Mouse (Mus musculus) heart, embryonic 11.5 days (tissue): ENCODE data around the gene Bbc3. TPM values are rescaled to one million over a fixed set of nuclear protein-coding genes. Genes with fewer than 3 reads are reported as not detected.
"Not testable (repeated sequence)": the region's sequence is repeated elsewhere in the genome, so short reads cannot be mapped to it uniquely, and the experiment has no call there.

ENCODE experiments used
- ATAC-seq: fragments of 200-750 bp; cut with Nextera tagmentation; replicated peaks from 2 replicates; pipeline ENCODE4 v1.8.0; 2017; ENCODE audit warnings: moderate library complexity; ENCODE audit not compliant: insufficient number of reproducible peaks, low FRiP score, low TSS enrichment
- H3K27ac ChIP-seq: fragments of 300-500 bp; sonication (generic); 2 replicates; pipeline ENCODE4 v1.5.1; 2014; ENCODE audit warnings: mild to moderate bottlenecking, low read depth, low read length
- H3K27me3 ChIP-seq: fragments of 300-500 bp; sonication (generic); 2 replicates; pipeline ENCODE4 v1.6.1; 2014; ENCODE audit warnings: mild to moderate bottlenecking, low read length, mixed read lengths; ENCODE audit not compliant: control insufficient read depth, insufficient read depth
- H3K36me3 ChIP-seq: fragments of 300-500 bp; sonication (generic); 2 replicates; pipeline ENCODE4 v1.6.1; 2014; ENCODE audit warnings: mild to moderate bottlenecking, low read length, moderate library complexity, mixed read lengths; ENCODE audit not compliant: control insufficient read depth, insufficient read depth
- H3K4me1 ChIP-seq: fragments of 300-500 bp; sonication (generic); 2 replicates; pipeline ENCODE4 v1.6.1; 2014; ENCODE audit warnings: low read length; ENCODE audit not compliant: control insufficient read depth, insufficient read depth
- H3K4me2 ChIP-seq: fragments of 300-500 bp; sonication (generic); 2 replicates; pipeline ENCODE4 v1.6.1; 2014; ENCODE audit warnings: mild to moderate bottlenecking, moderate library complexity
- H3K4me3 ChIP-seq: fragments of 300-500 bp; sonication (generic); 2 replicates; pipeline ENCODE4 v1.5.1; 2014; ENCODE audit warnings: low read depth, low read length
- H3K9ac ChIP-seq: fragments of 300-500 bp; sonication (generic); 2 replicates; pipeline ENCODE4 v1.6.1; 2014; ENCODE audit warnings: mild to moderate bottlenecking, low read depth, low read length, moderate library complexity
- H3K9me3 ChIP-seq: fragments of 300-500 bp; sonication (generic); replicated peaks from 2 replicates; pipeline ENCODE4 v1.6.1; 2016; ENCODE audit warnings: low read length; ENCODE audit not compliant: control insufficient read depth
- WGBS: fragments of 180-500 bp; shearing (Covaris S2); extraction: QIAGEN DNeasy Blood & Tissue Kit; methylation state at CpG from one replicate; pipeline ENCODE4 v1.1.7; 2014; ENCODE audit not compliant: insufficient replicate concordance; 5-methylcytosine and 5-hydroxymethylcytosine counted together
- polyA plus RNA-seq: library from polyadenylated mRNA; unstranded; fragments of >200 nt; fragmentation: Nextera tagmentation; extraction: Ambion mirVana; gene quantifications from 2 replicates; pipeline ENCODE4 v1.2.1, GENCODE M21; 2014

Bbc3 gene
- polyA plus RNA-seq, 1 experiment from 2014 or later, result 3.7 TPM

DNA sequence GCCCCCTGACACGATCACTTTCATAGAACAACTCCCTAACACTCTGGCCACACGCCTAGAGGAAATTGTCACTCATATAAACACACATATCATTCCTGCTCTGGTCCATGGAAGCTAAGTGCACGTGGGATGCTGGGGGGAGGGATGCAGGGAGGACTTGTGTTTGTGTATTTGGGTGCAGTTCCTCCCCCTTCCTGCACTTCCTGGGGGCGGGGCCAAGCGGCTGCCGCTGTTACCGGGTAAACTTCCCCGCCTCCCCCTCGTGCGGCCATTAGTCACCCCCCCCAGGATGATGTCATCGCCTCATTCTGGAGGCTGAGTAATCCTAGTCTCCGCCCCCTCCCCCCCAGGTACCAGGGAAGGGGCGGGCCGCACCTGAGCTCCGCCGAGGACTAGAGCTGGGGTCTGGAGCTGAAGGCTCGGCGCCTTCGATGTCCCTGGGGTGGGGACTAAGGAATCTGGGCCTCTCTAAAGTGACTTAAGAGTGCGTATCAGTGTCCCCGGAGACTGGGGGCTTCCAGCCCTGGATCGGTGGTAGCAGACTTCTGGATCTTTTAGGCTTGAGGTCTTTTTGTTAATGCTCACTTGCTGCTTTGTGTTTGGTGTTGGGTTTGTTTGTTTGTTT is 11.3 kb upstream of the Bbc3 start:
- Histone ChIP-seq H3K36me3 (no peaks in the 10 kb centered on the region), H3K9me3 (no peaks in the 10 kb centered on the region), H3K4me1 (peaks cover 14% of the 10 kb centered on the region), H3K4me2 (peak overlapping the region; percentile 93), H3K4me3 (peak overlapping the region; percentile 43), H3K9ac (peak overlapping the region; percentile 69), H3K27me3 (no peaks in the 10 kb centered on the region), H3K27ac (peak overlapping the region; percentile 93)
- WGBS, result under 1% methylated on average over 22 of the region's 22 CpGs
- ATAC-seq, result peak; percentile 58

DNA sequence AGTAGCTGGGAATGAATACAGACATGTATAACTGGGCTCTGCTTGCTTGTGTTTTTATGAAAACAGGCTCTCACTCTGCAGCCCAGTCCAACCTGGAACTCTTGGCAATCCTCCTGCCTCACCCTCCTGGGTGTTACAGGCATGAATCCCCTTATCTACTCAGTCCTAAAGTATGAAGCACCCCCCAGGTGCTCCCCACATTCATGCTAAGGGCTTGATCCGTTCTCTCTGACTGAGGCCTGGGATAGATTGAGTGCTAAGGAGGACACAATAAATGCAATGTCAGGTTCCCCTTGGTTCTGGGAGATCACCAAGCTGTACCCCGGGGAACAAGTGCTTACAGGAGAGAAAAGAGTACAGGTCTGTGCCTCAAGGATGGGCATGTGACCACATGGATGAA is 10.6 kb upstream of the Bbc3 start:
- peak overlapping the region; percentile 93 for H3K4me2 ChIP-seq
- no peak overlapping the region for H3K4me3 ChIP-seq
- H3K27ac ChIP-seq, result no peak overlapping the region

DNA sequence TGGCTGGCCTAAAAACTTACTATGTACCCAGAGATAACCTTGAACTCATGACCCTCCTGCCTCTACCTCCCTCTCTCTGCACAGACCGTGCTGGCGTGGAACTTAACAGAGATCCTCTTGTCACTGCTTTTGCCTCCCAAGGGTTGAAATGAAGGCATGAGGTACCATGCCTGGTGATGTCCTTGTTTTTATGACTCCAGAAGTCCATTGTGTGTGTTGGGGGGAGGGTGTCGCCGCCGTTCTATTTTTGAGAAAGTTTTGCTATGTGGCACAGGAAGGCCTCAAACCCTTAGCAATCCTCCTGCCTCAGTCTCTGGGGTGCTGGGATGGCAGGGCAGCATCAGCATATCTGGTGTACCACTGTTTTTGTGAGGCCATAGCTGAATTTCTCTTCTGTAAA is 9.3 kb upstream of the Bbc3 start:
- Histone ChIP-seq H3K36me3 (no peaks in the 10 kb centered on the region), H3K4me1 (peaks cover 14% of the 10 kb centered on the region), H3K27ac (no peak overlapping the region), H3K27me3 (no peaks in the 10 kb centered on the region), H3K4me3 (no peak overlapping the region), H3K9ac (no peak overlapping the region), H3K4me2 (peak overlapping the region; percentile 72), H3K9me3 (no peaks in the 10 kb centered on the region)
- no peak for ATAC-seq
- 78% methylated on average over 5 of the region's 5 CpGs for WGBS

More for the DNA sequence above, 10.6 kb upstream of the Bbc3 start:
- Histone ChIP-seq H3K36me3 (no peaks in the 10 kb centered on the region), H3K4me1 (peaks cover 14% of the 10 kb centered on the region), H3K27me3 (no peaks in the 10 kb centered on the region), H3K9me3 (no peaks in the 10 kb centered on the region), H3K9ac (peak overlapping the region; percentile 43; the same call in 1 of the 2 replicates)
- ATAC-seq, result no peak
- 58% methylated on average over 2 of the region's 2 CpGs for WGBS

- Histone ChIP-seq H3K9me3 (no peaks in the 10 kb centered on the region), H3K27me3 (no peaks in the 10 kb centered on the region), H3K27ac (no peak overlapping the region), H3K4me3 (peak overlapping the region; percentile 40), H3K4me2 (peak overlapping the region; percentile 72), H3K4me1 (peaks cover 14% of the 10 kb centered on the region), H3K9ac (0 out of 2 replicates have a peak overlapping the region, but pooled peaks have one; percentile 46), H3K36me3 (no peaks in the 10 kb centered on the region)
- peak; percentile 11; the same call in 1 of the 2 replicates for ATAC-seq
- WGBS, result 1% methylated on average over 52 of the region's 52 CpGs
Observed at GRCm38 (mm10) chr7:16299419-16300035, 8.7 kb upstream of the Bbc3 start.

DNA sequence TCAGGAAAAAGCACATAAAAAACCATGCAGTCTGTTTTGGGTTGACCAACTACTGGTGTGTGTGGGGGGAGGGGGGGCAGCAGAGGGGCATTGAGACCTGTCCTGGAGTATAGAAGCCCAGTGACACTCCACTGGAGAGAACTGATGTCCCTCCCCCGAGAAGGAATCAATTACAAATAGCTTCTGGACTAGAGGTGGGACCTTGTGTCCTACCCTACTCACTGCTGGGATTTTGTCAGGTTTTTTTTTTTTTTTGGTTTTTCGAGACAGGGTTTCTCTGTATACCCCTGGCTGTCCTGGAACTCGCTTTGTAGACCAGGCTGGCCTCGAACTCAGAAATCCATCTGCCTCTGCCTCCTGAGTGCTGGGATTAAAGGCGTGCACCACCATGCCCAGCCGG is 1.1 kb upstream of the Bbc3 start:
- H3K9ac ChIP-seq, ATAC-seq, H3K36me3 ChIP-seq, H3K27me3 ChIP-seq, H3K27ac ChIP-seq, H3K4me2 ChIP-seq, H3K9me3 ChIP-seq, H3K4me3 ChIP-seq: not testable (repeated sequence)
- 78% methylated on average over 6 of the region's 6 CpGs for WGBS
- peaks cover 17% of the 10 kb centered on the region for H3K4me1 ChIP-seq

DNA sequence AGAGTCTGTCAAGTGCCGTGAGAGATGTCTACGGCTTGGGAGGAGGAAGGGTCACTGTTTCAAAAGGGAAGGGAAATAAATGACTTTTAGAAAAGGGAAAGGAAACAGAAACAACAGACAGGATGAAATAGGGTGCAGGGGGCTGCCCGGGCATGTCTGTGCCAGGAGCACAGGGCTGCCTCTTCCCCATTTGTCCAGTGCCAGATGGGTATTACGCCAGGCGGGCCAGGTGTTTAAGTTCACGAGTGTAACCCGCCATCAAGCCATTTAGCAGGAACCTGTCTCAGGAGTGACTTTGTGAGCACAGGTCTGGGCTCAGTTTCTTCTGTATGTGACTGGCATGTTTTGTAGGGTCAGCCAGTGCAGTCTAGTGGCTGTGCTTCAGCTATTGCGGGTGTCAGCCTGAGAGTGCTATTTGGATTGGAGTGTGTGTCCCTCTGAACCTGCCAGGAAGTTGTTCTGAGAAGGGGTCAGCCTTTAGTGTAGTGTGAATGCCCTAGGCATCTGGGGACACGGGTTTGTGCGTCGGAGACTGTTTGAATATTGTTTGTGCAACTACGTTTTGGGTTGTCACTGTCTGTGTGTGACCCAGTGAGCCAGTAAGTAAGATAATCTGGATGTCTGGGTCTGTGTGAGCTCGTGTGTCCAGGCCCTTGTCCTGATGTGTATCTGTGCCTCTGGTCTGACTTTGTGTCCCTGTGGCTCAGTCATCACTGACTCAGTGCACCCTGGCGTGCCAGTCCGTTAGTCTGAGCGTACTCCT is 543 bp downstream of the Bbc3 start:
- peak overlapping the region; percentile 31; the same call in 1 of the 2 replicates for H3K9ac ChIP-seq
- H3K4me3 ChIP-seq, result peak overlapping the region; percentile 86
- H3K27ac ChIP-seq, result peak overlapping the region; percentile 66; the same call in 1 of the 2 replicates

DNA sequence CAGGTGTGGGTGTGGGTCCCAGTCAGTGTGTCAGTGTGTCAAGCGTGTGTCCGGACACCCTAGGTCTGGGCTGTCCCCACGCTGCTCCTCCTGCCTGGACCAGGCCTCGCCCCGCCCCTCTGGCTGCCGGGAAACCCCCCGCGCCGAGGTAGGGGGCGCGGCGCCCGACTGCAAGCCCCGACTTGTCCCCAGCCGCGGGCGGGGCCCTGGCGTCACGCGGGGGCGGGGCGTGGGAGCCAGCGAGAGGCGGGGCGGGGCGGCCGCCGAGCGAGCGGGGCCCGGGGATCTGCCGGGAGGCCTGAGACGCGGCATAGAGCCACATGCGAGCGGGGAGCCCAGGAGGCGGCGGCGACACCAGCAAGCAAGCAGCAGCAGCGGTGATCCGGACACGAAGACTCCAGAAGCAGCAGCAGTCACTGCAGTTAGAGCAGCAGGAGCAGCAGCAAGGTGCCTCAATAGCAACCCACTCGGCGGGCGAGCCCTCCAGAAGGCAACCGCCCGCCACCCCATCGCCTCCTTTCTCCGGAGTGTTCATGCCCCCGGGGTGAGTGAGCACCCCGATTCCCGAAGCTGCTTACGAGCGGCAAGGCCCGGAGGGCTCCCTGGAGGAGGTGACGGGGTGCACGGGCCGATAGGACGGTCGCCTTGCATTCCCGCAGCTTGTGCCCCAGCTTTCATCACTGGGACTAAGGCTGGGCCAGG is 1.3 kb downstream of the Bbc3 start:
- Histone ChIP-seq H3K9ac (peak overlapping the region; percentile 70), H3K4me1 (peaks cover 25% of the 10 kb centered on the region), H3K4me3 (peak overlapping the region; percentile 86), H3K4me2 (peak overlapping the region; percentile 84), H3K27me3 (no peaks in the 10 kb centered on the region), H3K9me3 (no peaks in the 10 kb centered on the region), H3K36me3 (no peaks in the 10 kb centered on the region), H3K27ac (peak overlapping the region; percentile 66)
- ATAC-seq, result peak; percentile 52
- WGBS, result under 1% methylated on average over 59 of the region's 61 CpGs

More for the DNA sequence above, 543 bp downstream of the Bbc3 start:
- WGBS, result 43% methylated on average over 16 of the region's 16 CpGs
- H3K9me3 ChIP-seq, result no peaks in the 10 kb centered on the region
- H3K4me1 ChIP-seq, result peaks cover 22% of the 10 kb centered on the region
- H3K36me3 ChIP-seq, result no peaks in the 10 kb centered on the region
- H3K4me2 ChIP-seq, result peak overlapping the region; percentile 84
- no peak for ATAC-seq
- H3K27me3 ChIP-seq, result no peaks in the 10 kb centered on the region

- H3K4me1 ChIP-seq, result peaks cover 25% of the 10 kb centered on the region
- peak overlapping the region; percentile 70 for H3K9ac ChIP-seq
- no peaks in the 10 kb centered on the region for H3K9me3 ChIP-seq
- ATAC-seq, result peak; percentile 10; the same call in 1 of the 2 replicates
- no peaks in the 10 kb centered on the region for H3K27me3 ChIP-seq
- peak overlapping the region; percentile 84 for H3K4me2 ChIP-seq
- peak overlapping the region; percentile 86 for H3K4me3 ChIP-seq
- peak overlapping the region; percentile 66 for H3K27ac ChIP-seq
- under 1% methylated on average over 47 of the region's 56 CpGs for WGBS
- no peaks in the 10 kb centered on the region for H3K36me3 ChIP-seq
Observed at GRCm38 (mm10) chr7:16310020-16310520, 1.9 kb downstream of the Bbc3 start.
